Mouse (Mus musculus) cerebellum, adult 2 months (tissue): Measurements from ENCODE around the gene Map2k4.

Source experiments
- CTCF ChIP-seq: fragments of 200-500 bp; IDR thresholded peaks from 2 replicates; pipeline ENCODE4 v1.5.1; 2011; ENCODE audit warnings: low read depth, mild to moderate bottlenecking, control low read depth, low read length, moderate library complexity, borderline replicate concordance; ENCODE audit not compliant: insufficient read depth
- POLR2A ChIP-seq: fragments of 200-500 bp; IDR thresholded peaks from 2 replicates; pipeline ENCODE4 v1.6.1; 2011; ENCODE audit warnings: low read length, control low read depth, borderline replicate concordance; ENCODE audit not compliant: insufficient read depth

DNA sequence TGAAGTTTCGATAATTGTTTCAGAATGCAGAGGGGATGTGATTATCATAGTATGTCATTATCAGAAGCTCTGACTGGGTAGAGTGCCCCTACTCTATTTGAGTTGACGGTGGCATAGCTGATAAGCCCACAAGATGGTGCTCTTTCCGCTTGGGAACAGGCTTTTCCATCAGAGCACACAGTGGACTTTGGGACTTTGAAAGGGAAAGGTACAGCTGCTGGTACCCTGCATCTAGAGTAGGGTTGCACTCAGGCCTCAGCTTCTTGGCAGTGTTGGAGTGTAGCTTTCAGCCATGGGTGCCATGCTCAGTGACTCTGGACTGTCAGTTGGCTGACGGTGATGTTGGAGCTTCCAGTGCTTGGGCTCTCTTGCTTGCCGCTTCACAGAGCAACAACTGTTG lies 32.2 kb upstream of the Map2k4 start:
- TF ChIP-seq CTCF (peak; percentile 35; the same call in 1 of the 2 replicates), POLR2A (no peak)
